Mouse (Mus musculus) testis, adult 2 months (tissue): Measurements from ENCODE around the gene Hes3. TPM values are rescaled to one million over a fixed set of nuclear protein-coding genes. Genes with fewer than 3 reads are reported as not detected.
A peak's percentile ranks its signal among the peaks of the same experiment; 100 is the strongest.

Source experiments
- H3K27ac ChIP-seq: fragments of 200-500 bp; 2 replicates; pipeline ENCODE4 v1.5.1; 2012; ENCODE audit warnings: low read depth, low read length; ENCODE audit not compliant: control insufficient read depth, insufficient read depth
- H3K27me3 ChIP-seq: fragments of 200-500 bp; 2 replicates; pipeline ENCODE4 v1.6.1; 2012; ENCODE audit warnings: mild to moderate bottlenecking, low read length, moderate library complexity; ENCODE audit not compliant: control insufficient read depth, insufficient read depth
- H3K36me3 ChIP-seq: fragments of 200-500 bp; 2 replicates; pipeline ENCODE4 v1.6.1; 2012; ENCODE audit warnings: mild to moderate bottlenecking, low read length; ENCODE audit not compliant: control insufficient read depth, insufficient read depth
- H3K4me1 ChIP-seq: fragments of 200-500 bp; 2 replicates; pipeline ENCODE4 v1.6.1; 2012; ENCODE audit warnings: low read length; ENCODE audit not compliant: control insufficient read depth, insufficient read depth
- H3K4me3 ChIP-seq: fragments of 200-500 bp; 2 replicates; pipeline ENCODE4 v1.5.1; 2012; ENCODE audit warnings: low read depth, mild to moderate bottlenecking, low read length, moderate library complexity, mixed read lengths; ENCODE audit not compliant: control insufficient read depth
- CTCF ChIP-seq: fragments of 200-500 bp; IDR thresholded peaks from 2 replicates; pipeline ENCODE4 v1.5.1; 2012; ENCODE audit warnings: low read depth, mild to moderate bottlenecking, inconsistent platforms, low read length, moderate library complexity; ENCODE audit not compliant: control insufficient read depth, insufficient read depth, insufficient replicate concordance
- POLR2A ChIP-seq: fragments of 200-500 bp; IDR thresholded peaks from 2 replicates; pipeline ENCODE4 v1.6.1; 2012; ENCODE audit warnings: low read depth, mild to moderate bottlenecking, inconsistent platforms, low read length, moderate library complexity; ENCODE audit not compliant: control insufficient read depth
- polyA plus RNA-seq: library from polyadenylated mRNA; depleted of rRNA; stranded (reverse); fragments of >200 nt; gene quantifications from 2 replicates; pipeline ENCODE4 v1.2.3, GENCODE M21; 2012

Gene Hes3
- polyA plus RNA-seq, 1 experiment = 1.5 TPM

GRCm38 (mm10) chr4:152286887-152287286 lies 4.6 kb downstream of the Hes3 start:
- Histone ChIP-seq H3K27me3 (no peaks in the 10 kb centered on the region), H3K27ac (no peak overlapping the region), H3K36me3 (no peaks in the 10 kb centered on the region), H3K4me1 (peaks cover 38% of the 10 kb centered on the region), H3K4me3 (no peak overlapping the region)
- no peak for TF ChIP-seq POLR2A
- TF ChIP-seq CTCF = no peak

DNA sequence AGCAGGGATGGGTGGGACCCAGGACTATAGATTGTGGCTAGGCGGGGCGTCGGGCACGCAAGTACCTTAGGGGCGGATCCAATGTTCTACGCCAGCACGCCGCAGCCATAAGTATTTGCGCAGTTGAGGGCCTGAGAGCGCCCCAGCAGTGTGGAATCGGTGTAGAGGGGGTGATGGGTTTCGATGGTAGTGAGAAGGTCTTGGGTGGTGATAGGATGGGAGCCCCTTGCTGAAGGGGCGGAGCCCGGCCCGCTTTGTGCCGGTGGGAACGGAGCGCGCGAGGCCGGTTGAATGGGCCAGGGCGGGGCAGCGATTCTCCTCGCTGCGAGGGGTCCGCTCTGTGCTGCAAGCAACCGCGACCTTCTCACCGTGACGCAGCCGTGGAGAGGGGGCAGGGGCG lies 5.3 kb downstream of the Hes3 start:
- H3K27me3 ChIP-seq = no peaks in the 10 kb centered on the region
- TF ChIP-seq POLR2A (no peak), CTCF (no peak)
- no peaks in the 10 kb centered on the region for H3K36me3 ChIP-seq
- H3K4me1 ChIP-seq = peaks cover 38% of the 10 kb centered on the region
- peak overlapping the region; percentile 27; the same call in 1 of the 2 replicates for H3K4me3 ChIP-seq
- no peak overlapping the region for H3K27ac ChIP-seq

DNA sequence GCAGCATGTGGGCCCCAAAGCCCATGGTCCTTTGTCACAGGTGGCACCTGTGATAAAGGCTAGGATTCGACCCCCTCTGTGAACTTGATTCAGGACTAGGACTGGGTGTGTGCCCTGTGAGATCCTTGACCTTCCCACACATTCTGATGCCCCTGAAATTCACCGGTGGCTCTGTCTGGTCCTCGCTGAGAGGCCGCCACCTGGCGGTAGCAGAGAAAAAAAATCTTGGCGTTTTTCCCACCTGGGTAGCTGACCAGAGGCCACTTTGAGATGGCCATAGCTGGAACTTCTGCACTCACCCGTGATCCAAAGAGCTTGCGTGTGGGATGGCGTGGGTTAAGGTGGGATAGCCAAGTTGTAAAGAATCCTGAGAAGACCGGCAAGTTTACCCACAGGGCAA lies 6.0 kb downstream of the Hes3 start:
- Histone ChIP-seq H3K27ac (no peak overlapping the region), H3K4me3 (no peak overlapping the region), H3K27me3 (no peaks in the 10 kb centered on the region), H3K36me3 (no peaks in the 10 kb centered on the region), H3K4me1 (peaks cover 35% of the 10 kb centered on the region)
- TF ChIP-seq CTCF (peak; percentile 14; the same call in 1 of the 2 replicates), POLR2A (no peak)

- Histone ChIP-seq H3K27ac (no peak overlapping the region), H3K27me3 (no peaks in the 10 kb centered on the region), H3K4me1 (peaks cover 28% of the 10 kb centered on the region), H3K4me3 (peak overlapping the region; percentile 41), H3K36me3 (no peaks in the 10 kb centered on the region)
- TF ChIP-seq POLR2A (no peak), CTCF (peak; percentile 85)
Measured at GRCm38 (mm10) chr4:152283186-152283950, 8.1 kb downstream of the Hes3 start.

GRCm38 (mm10) chr4:152282721-152283120 lies 8.7 kb downstream of the Hes3 start:
- TF ChIP-seq POLR2A = no peak
- TF ChIP-seq CTCF = no peak
- peak overlapping the region; percentile 41 for H3K4me3 ChIP-seq
- H3K27me3 ChIP-seq = no peaks in the 10 kb centered on the region
- peaks cover 28% of the 10 kb centered on the region for H3K4me1 ChIP-seq
- no peaks in the 10 kb centered on the region for H3K36me3 ChIP-seq
- H3K27ac ChIP-seq = no peak overlapping the region

DNA sequence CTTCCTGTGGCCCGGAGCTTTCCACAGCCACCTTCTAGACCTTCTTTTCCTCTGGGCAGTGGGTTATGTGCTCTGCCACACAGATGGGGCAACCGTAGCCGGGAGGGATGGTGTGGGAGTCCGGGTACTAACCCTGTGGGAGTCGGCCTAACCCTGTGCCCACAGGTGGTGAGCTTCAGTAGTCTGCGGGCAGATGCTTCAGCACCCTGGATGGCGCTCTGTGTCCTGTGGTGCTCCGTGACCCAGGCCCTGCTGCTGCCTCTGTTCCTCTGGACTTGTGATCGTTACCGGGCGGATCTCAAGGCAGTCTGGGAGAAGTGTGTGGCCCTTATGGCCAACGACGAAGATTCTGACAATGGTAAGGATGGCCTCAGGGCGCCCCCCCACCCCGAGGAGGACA lies 9.9 kb downstream of the Hes3 start:
- Histone ChIP-seq H3K27ac (no peak overlapping the region), H3K27me3 (no peaks in the 10 kb centered on the region)
- TF ChIP-seq POLR2A = no peak
- no peak for TF ChIP-seq CTCF

DNA sequence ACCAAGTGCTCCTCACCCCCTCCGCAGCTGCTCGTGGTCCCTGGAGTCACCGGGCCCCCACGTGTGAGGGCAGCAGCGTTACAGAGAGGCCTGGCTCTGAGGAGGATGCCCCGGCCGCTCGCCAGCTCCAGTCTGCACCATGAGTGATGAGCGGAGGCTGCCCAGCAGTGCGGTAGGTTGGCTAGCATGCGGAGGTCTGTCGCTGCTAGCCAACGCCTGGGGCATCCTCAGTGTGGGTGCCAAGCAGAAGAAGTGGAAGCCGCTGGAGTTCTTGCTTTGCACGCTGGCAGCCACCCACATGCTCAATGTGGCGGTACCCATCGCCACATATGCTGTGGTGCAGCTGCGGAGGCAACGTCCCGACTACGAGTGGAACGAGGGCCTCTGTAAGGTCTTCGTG lies 12.5 kb downstream of the Hes3 start:
- H3K4me1 ChIP-seq = peaks cover 23% of the 10 kb centered on the region
- no peak overlapping the region for H3K4me3 ChIP-seq
- H3K27me3 ChIP-seq = no peaks in the 10 kb centered on the region
- TF ChIP-seq CTCF (no peak), POLR2A (no peak)
- H3K36me3 ChIP-seq = no peaks in the 10 kb centered on the region
- no peak overlapping the region for H3K27ac ChIP-seq

More for the DNA sequence above, 9.9 kb downstream of the Hes3 start:
- H3K4me1 ChIP-seq = peaks cover 26% of the 10 kb centered on the region
- no peak overlapping the region for H3K4me3 ChIP-seq
- H3K36me3 ChIP-seq = no peaks in the 10 kb centered on the region
